Mouse (Mus musculus): ENCODE measurements at regions not wholly inside any gene's neighbourhood (a gene's known extent, or its start where the extent isn't known, plus 50 kb on each side); places are given as distances from the start of the nearest gene placed in this dataset.

GRCm38 (mm10) chrX:11437151-11437944, 109.7 kb downstream of the H2al1j start:
- TF ChIP-seq POLR2AphosphoS5 (IDR thresholded peaks at IDR 0.05; ENCODE audit: insufficient replicate concordance, low read depth, low read length) (no peak), CTCF (IDR thresholded peaks at IDR 0.05; ENCODE audit: low read depth, low read length) (no peak), GATA1 (IDR thresholded peaks at IDR 0.05; ENCODE audit: borderline replicate concordance, low read length) (no peak)
- ATAC-seq (ENCODE audit: extremely low read depth, insufficient number of reproducible peaks, low FRiP score, poor library complexity, severe bottlenecking) (no peak), DNase-seq (ENCODE audit: low spot score) (no peak)
- H3K4me3 ChIP-seq (ENCODE audit: low read depth, low read length) = no peak overlapping the region
- H3K36me3 ChIP-seq (replicated peaks) = no peaks in the 10 kb centered on the region
- H3K9me3 ChIP-seq (replicated peaks) = no peaks in the 10 kb centered on the region
- no peaks in the 10 kb centered on the region for H3K4me1 ChIP-seq (ENCODE audit: insufficient read depth, low read depth, low read length)
- no peaks in the 10 kb centered on the region for H3K27me3 ChIP-seq (ENCODE audit: insufficient read depth, low read length)

- no peak for ATAC-seq (ENCODE audit: extremely low read depth, insufficient number of reproducible peaks, low FRiP score, poor library complexity, severe bottlenecking)
- Histone ChIP-seq H3K9me3 (replicated peaks) (no peaks in the 10 kb centered on the region), H3K4me1 (ENCODE audit: insufficient read depth, low read depth, low read length) (no peaks in the 10 kb centered on the region), H3K27me3 (ENCODE audit: insufficient read depth, low read length) (no peaks in the 10 kb centered on the region), H3K4me3 (ENCODE audit: low read depth, low read length) (no peak overlapping the region), H3K36me3 (replicated peaks) (no peaks in the 10 kb centered on the region)
- TF ChIP-seq TAL1 (conservative IDR thresholded peaks at IDR 0.05; ENCODE audit: low read depth, low read length) = no peak
- no peak for TF ChIP-seq POLR2AphosphoS5 (IDR thresholded peaks at IDR 0.05; ENCODE audit: insufficient replicate concordance, low read depth, low read length)
- no peak for TF ChIP-seq GATA1 (IDR thresholded peaks at IDR 0.05; ENCODE audit: borderline replicate concordance, low read length)
- TF ChIP-seq CTCF (IDR thresholded peaks at IDR 0.05; ENCODE audit: low read depth, low read length) = no peak
- TF ChIP-seq GATA2 (IDR thresholded peaks at IDR 0.05; ENCODE audit: borderline replicate concordance, low read depth, low read length) = no peak
- DNase-seq (ENCODE audit: low spot score) = no peak
Observed at GRCm38 (mm10) chrX:11443543-11443942, 115.9 kb downstream of the H2al1j start.

- ATAC-seq (ENCODE audit: extremely low read depth, insufficient number of reproducible peaks, low FRiP score, poor library complexity, severe bottlenecking) (no peak), DNase-seq (ENCODE audit: low spot score) (no peak)
- no peak for TF ChIP-seq CTCF (IDR thresholded peaks at IDR 0.05; ENCODE audit: low read depth, low read length)
- no peak for TF ChIP-seq GATA1 (IDR thresholded peaks at IDR 0.05; ENCODE audit: borderline replicate concordance, low read length)
- no peak for TF ChIP-seq GATA2 (IDR thresholded peaks at IDR 0.05; ENCODE audit: borderline replicate concordance, low read depth, low read length)
- TF ChIP-seq POLR2AphosphoS5 (IDR thresholded peaks at IDR 0.05; ENCODE audit: insufficient replicate concordance, low read depth, low read length) = no peak
- TF ChIP-seq TAL1 (conservative IDR thresholded peaks at IDR 0.05; ENCODE audit: low read depth, low read length) = no peak
- H3K27me3 ChIP-seq (ENCODE audit: insufficient read depth, low read length) = no peaks in the 10 kb centered on the region
- no peaks in the 10 kb centered on the region for H3K4me1 ChIP-seq (ENCODE audit: insufficient read depth, low read depth, low read length)
- no peaks in the 10 kb centered on the region for H3K9me3 ChIP-seq (replicated peaks)
- no peak overlapping the region for H3K4me3 ChIP-seq (ENCODE audit: low read depth, low read length)
- H3K36me3 ChIP-seq (replicated peaks) = no peaks in the 10 kb centered on the region
Observed at GRCm38 (mm10) chrX:11444261-11444725, 116.7 kb downstream of the H2al1j start.

- Histone ChIP-seq H3K4me1 (ENCODE audit: insufficient read depth, low read depth, low read length) (no peaks in the 10 kb centered on the region), H3K27me3 (ENCODE audit: insufficient read depth, low read length) (no peaks in the 10 kb centered on the region), H3K9me3 (replicated peaks) (no peaks in the 10 kb centered on the region), H3K4me3 (ENCODE audit: low read depth, low read length) (no peak overlapping the region), H3K36me3 (replicated peaks) (no peaks in the 10 kb centered on the region)
- TF ChIP-seq POLR2AphosphoS5 (IDR thresholded peaks at IDR 0.05; ENCODE audit: insufficient replicate concordance, low read depth, low read length) = no peak
- no peak for TF ChIP-seq GATA2 (IDR thresholded peaks at IDR 0.05; ENCODE audit: borderline replicate concordance, low read depth, low read length)
- TF ChIP-seq GATA1 (IDR thresholded peaks at IDR 0.05; ENCODE audit: borderline replicate concordance, low read length) = no peak
- TF ChIP-seq CTCF (IDR thresholded peaks at IDR 0.05; ENCODE audit: low read depth, low read length) = no peak
- TF ChIP-seq TAL1 (conservative IDR thresholded peaks at IDR 0.05; ENCODE audit: low read depth, low read length) = no peak
- ATAC-seq (ENCODE audit: extremely low read depth, insufficient number of reproducible peaks, low FRiP score, poor library complexity, severe bottlenecking) = no peak
- no peak for DNase-seq (ENCODE audit: low spot score)
Observed at GRCm38 (mm10) chrX:11448711-11449110, 121.1 kb downstream of the H2al1j start.

DNA sequence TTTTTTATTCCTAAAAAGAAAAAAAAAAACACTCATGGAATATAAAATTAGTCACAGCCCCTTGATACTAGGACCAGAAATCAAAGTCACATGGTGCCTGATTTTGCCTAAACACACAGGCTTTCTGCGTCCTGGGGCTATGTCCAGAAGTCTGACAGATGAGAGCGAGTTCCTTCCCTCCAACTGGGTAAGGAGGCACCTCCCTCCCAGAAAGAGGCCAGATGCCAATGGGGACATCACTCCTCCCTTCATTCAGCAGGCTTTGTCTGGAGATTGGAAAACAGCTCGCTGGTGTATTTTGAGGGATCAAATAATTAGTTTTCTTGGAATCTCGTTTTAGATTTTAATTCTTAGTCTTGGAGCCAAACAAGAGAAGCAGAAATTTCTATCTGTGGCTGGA, 130.9 kb downstream of the H2al1j start:
- Histone ChIP-seq H3K9me3 (replicated peaks) (no peaks in the 10 kb centered on the region), H3K36me3 (replicated peaks) (no peaks in the 10 kb centered on the region), H3K4me3 (ENCODE audit: low read depth, low read length) (no peak overlapping the region), H3K27me3 (ENCODE audit: insufficient read depth, low read length) (no peaks in the 10 kb centered on the region), H3K4me1 (ENCODE audit: insufficient read depth, low read depth, low read length) (no peaks in the 10 kb centered on the region)
- TF ChIP-seq GATA1 (IDR thresholded peaks at IDR 0.05; ENCODE audit: borderline replicate concordance, low read length) = no peak
- TF ChIP-seq CTCF (IDR thresholded peaks at IDR 0.05; ENCODE audit: low read depth, low read length) = no peak
- TF ChIP-seq GATA2 (IDR thresholded peaks at IDR 0.05; ENCODE audit: borderline replicate concordance, low read depth, low read length) = no peak
- no peak for TF ChIP-seq POLR2AphosphoS5 (IDR thresholded peaks at IDR 0.05; ENCODE audit: insufficient replicate concordance, low read depth, low read length)
- TF ChIP-seq TAL1 (conservative IDR thresholded peaks at IDR 0.05; ENCODE audit: low read depth, low read length) = no peak
- DNase-seq (ENCODE audit: low spot score) = no peak
- no peak for ATAC-seq (ENCODE audit: extremely low read depth, insufficient number of reproducible peaks, low FRiP score, poor library complexity, severe bottlenecking)

DNA sequence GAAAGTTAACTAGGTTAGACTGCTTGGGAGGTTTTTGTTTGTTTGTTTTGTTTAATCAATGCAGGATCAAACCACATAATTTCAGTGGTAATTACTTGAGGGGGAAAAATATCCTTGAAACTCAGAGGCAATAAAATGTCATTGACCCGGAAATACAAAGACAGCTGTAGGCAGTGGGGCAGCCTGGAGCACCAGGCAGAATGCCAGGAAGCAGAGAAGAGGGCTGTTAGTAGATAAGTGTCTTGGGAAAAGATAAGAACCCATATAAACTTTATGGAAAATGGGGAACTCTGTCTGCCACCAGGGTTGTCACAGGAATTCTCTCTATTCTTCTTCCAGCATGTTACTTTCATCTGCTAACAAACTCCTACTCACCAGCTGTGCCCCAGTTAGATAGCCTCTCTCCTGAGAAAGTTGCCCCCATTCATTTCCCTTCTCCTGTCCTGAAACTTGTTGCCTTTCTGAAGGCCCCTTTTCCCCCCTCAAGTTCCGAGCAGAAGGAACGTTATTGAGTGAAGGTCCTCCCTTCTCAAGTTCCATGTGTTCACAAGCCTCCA, 136.4 kb downstream of the H2al1j start:
- no peaks in the 10 kb centered on the region for H3K4me1 ChIP-seq (ENCODE audit: insufficient read depth, low read depth, low read length)
- no peak for ATAC-seq (ENCODE audit: extremely low read depth, insufficient number of reproducible peaks, low FRiP score, poor library complexity, severe bottlenecking)
- no peaks in the 10 kb centered on the region for H3K36me3 ChIP-seq (replicated peaks)
- TF ChIP-seq GATA2 (IDR thresholded peaks at IDR 0.05; ENCODE audit: borderline replicate concordance, low read depth, low read length) = no peak
- no peak for TF ChIP-seq POLR2AphosphoS5 (IDR thresholded peaks at IDR 0.05; ENCODE audit: insufficient replicate concordance, low read depth, low read length)
- no peak for TF ChIP-seq TAL1 (conservative IDR thresholded peaks at IDR 0.05; ENCODE audit: low read depth, low read length)
- TF ChIP-seq CTCF (IDR thresholded peaks at IDR 0.05; ENCODE audit: low read depth, low read length) = no peak
- no peak for TF ChIP-seq GATA1 (IDR thresholded peaks at IDR 0.05; ENCODE audit: borderline replicate concordance, low read length)
- no peak overlapping the region for H3K4me3 ChIP-seq (ENCODE audit: low read depth, low read length)
- H3K9me3 ChIP-seq (replicated peaks) = no peaks in the 10 kb centered on the region
- DNase-seq (ENCODE audit: low spot score) = no peak
- no peaks in the 10 kb centered on the region for H3K27me3 ChIP-seq (ENCODE audit: insufficient read depth, low read length)

Data from G1E (cell line).